Mouse (Mus musculus) neural tube, embryonic 15.5 days (tissue): Measurements from ENCODE around the gene Mief2. TPM values are rescaled to one million over a fixed set of nuclear protein-coding genes. Genes with fewer than 3 reads are reported as not detected.

Experiments used
- ATAC-seq: fragments of 200-750 bp; cut with Nextera tagmentation; 2 replicates; pipeline ENCODE4 v1.8.0; 2017; ENCODE audit warnings: mild to moderate bottlenecking, moderate TSS enrichment, moderate library complexity; ENCODE audit not compliant: low FRiP score
- H3K27ac ChIP-seq: fragments of 300-500 bp; sonication (generic); replicated peaks from 2 replicates; pipeline ENCODE4 v1.5.1; 2015; ENCODE audit warnings: mild to moderate bottlenecking, inconsistent platforms
- H3K27me3 ChIP-seq: fragments of 300-500 bp; sonication (generic); replicated peaks from 2 replicates; pipeline ENCODE4 v1.6.1; 2015; ENCODE audit warnings: inconsistent platforms
- H3K36me3 ChIP-seq: fragments of 300-500 bp; sonication (generic); 2 replicates; pipeline ENCODE4 v1.6.1; 2015; ENCODE audit warnings: inconsistent platforms
- H3K4me1 ChIP-seq: fragments of 300-500 bp; sonication (generic); 2 replicates; pipeline ENCODE4 v1.6.1; 2015; ENCODE audit warnings: inconsistent platforms
- H3K4me2 ChIP-seq: fragments of 300-500 bp; sonication (generic); 2 replicates; pipeline ENCODE4 v1.6.1; 2015; ENCODE audit warnings: inconsistent platforms, mild to moderate bottlenecking, moderate library complexity
- H3K4me3 ChIP-seq: fragments of 300-500 bp; sonication (generic); replicated peaks from 2 replicates; pipeline ENCODE4 v1.5.1; 2015; ENCODE audit warnings: mild to moderate bottlenecking, inconsistent platforms
- H3K9ac ChIP-seq: fragments of 300-500 bp; sonication (generic); replicated peaks from 2 replicates; pipeline ENCODE4 v1.6.1; 2015; ENCODE audit warnings: mild to moderate bottlenecking, inconsistent platforms
- H3K9me3 ChIP-seq: fragments of 300-500 bp; sonication (generic); replicated peaks from 2 replicates; pipeline ENCODE4 v1.6.1; 2016; ENCODE audit warnings: inconsistent platforms
- WGBS: fragments of 180-500 bp; shearing (Covaris S2); methylation state at CpG from one replicate; pipeline ENCODE4 v1.1.7; 2015; ENCODE audit warnings: mixed read lengths; 5-methylcytosine and 5-hydroxymethylcytosine counted together
- polyA plus RNA-seq: library from polyadenylated mRNA; unstranded; fragments of >200 nt; fragmentation: Nextera tagmentation; extraction: Ambion mirVana; gene quantifications from 2 replicates; pipeline ENCODE4 v1.2.1, GENCODE M21; 2015

The Mief2 gene
- 23.1 and 25.3 TPM in 2 replicates for polyA plus RNA-seq

GRCm38 (mm10) chr11:60728260-60728761 lies at the start of gene Mief2:
Gene Mief2, plus strand, starts transcription at chr11:60728398.
- peak; percentile 96 for ATAC-seq

GRCm38 (mm10) chr11:60696165-60696564 lies 32.0 kb upstream of the Mief2 start:
- no peaks in the 10 kb centered on the region for H3K27me3 ChIP-seq
- no peak for ATAC-seq
- H3K9ac ChIP-seq: no peak overlapping the region
- H3K9me3 ChIP-seq: no peaks in the 10 kb centered on the region
- no peak overlapping the region for H3K4me3 ChIP-seq
- no peak overlapping the region for H3K4me2 ChIP-seq
- WGBS: 71% methylated on average over 1 of the region's 1 CpGs
- no peaks in the 10 kb centered on the region for H3K36me3 ChIP-seq
- H3K27ac ChIP-seq: no peak overlapping the region
- H3K4me1 ChIP-seq: peaks cover 23% of the 10 kb centered on the region

More at GRCm38 (mm10) chr11:60728260-60728761, at the start of gene Mief2:
- Histone ChIP-seq H3K4me3 (peak within 1 kb of the TSS; percentile 85), H3K36me3 (peaks cover 47% of the 10 kb centered on the region), H3K4me2 (peak within 1 kb of the TSS; percentile 85), H3K27me3 (no peaks in the 10 kb centered on the region), H3K9me3 (no peaks in the 10 kb centered on the region), H3K9ac (peak within 1 kb of the TSS; percentile 84), H3K4me1 (peaks cover 41% of the 10 kb centered on the region), H3K27ac (peak within 1 kb of the TSS; percentile 92)
- under 1% methylated on average over 44 of the region's 44 CpGs for WGBS

GRCm38 (mm10) chr11:60697561-60697960 lies 30.6 kb upstream of the Mief2 start:
- no peak overlapping the region for H3K4me3 ChIP-seq
- ATAC-seq: no peak
- H3K27me3 ChIP-seq: no peaks in the 10 kb centered on the region
- H3K4me1 ChIP-seq: peaks cover 37% of the 10 kb centered on the region
- no peaks in the 10 kb centered on the region for H3K36me3 ChIP-seq
- H3K9me3 ChIP-seq: no peaks in the 10 kb centered on the region
- WGBS: 80% methylated on average over 2 of the region's 2 CpGs
- no peak overlapping the region for H3K4me2 ChIP-seq
- H3K9ac ChIP-seq: no peak overlapping the region
- no peak overlapping the region for H3K27ac ChIP-seq

- WGBS: 2% methylated on average over 22 of the region's 22 CpGs
- Histone ChIP-seq H3K9ac (peak overlapping the region; percentile 47), H3K4me3 (peak overlapping the region; percentile 64), H3K27me3 (no peaks in the 10 kb centered on the region), H3K27ac (peak overlapping the region; percentile 90), H3K9me3 (no peaks in the 10 kb centered on the region), H3K36me3 (no peaks in the 10 kb centered on the region), H3K4me1 (peaks cover 51% of the 10 kb centered on the region), H3K4me2 (peak overlapping the region; percentile 81)
- ATAC-seq: peak; percentile 40; the same call in 1 of the 2 replicates
Observed at GRCm38 (mm10) chr11:60698806-60699523, 29.2 kb upstream of the Mief2 start.

- H3K27ac ChIP-seq: peak within 1 kb of the TSS; percentile 90
- H3K9me3 ChIP-seq: no peaks in the 10 kb centered on the region
- H3K4me1 ChIP-seq: peaks cover 51% of the 10 kb centered on the region
- under 1% methylated on average over 60 of the region's 73 CpGs for WGBS
- peak; percentile 93 for ATAC-seq
- no peaks in the 10 kb centered on the region; the same call in 1 of the 2 replicates for H3K36me3 ChIP-seq
- H3K4me2 ChIP-seq: peak within 1 kb of the TSS; percentile 81
- peak within 1 kb of the TSS; percentile 76 for H3K9ac ChIP-seq
- no peaks in the 10 kb centered on the region for H3K27me3 ChIP-seq
- peak within 1 kb of the TSS; percentile 64 for H3K4me3 ChIP-seq
Observed at GRCm38 (mm10) chr11:60699524-60700075, 28.6 kb upstream of the Mief2 start, which contains the start of gene Llgl1. Gene Llgl1, plus strand, starts transcription at chr11:60699723.

- WGBS: 24% methylated on average over 12 of the region's 12 CpGs
- ATAC-seq: no peak
- H3K9me3 ChIP-seq: no peaks in the 10 kb centered on the region
- no peaks in the 10 kb centered on the region for H3K27me3 ChIP-seq
- peak overlapping the region; percentile 90 for H3K27ac ChIP-seq
- peak overlapping the region; percentile 76 for H3K9ac ChIP-seq
- H3K4me2 ChIP-seq: peak overlapping the region; percentile 81
- H3K4me1 ChIP-seq: peaks cover 56% of the 10 kb centered on the region
- peaks cover 8% of the 10 kb centered on the region for H3K36me3 ChIP-seq
- H3K4me3 ChIP-seq: peak overlapping the region; percentile 64
Observed at GRCm38 (mm10) chr11:60700320-60701185, 27.6 kb upstream of the Mief2 start.

- Histone ChIP-seq H3K27ac (no peak overlapping the region), H3K9ac (no peak overlapping the region), H3K4me2 (peak overlapping the region; percentile 81; the same call in 1 of the 2 replicates), H3K9me3 (no peaks in the 10 kb centered on the region), H3K36me3 (peaks cover 19% of the 10 kb centered on the region), H3K27me3 (no peaks in the 10 kb centered on the region), H3K4me1 (peaks cover 56% of the 10 kb centered on the region), H3K4me3 (no peak overlapping the region)
- 70% methylated on average over 4 of the region's 4 CpGs for WGBS
- no peak for ATAC-seq
Observed at GRCm38 (mm10) chr11:60701611-60702010, 26.6 kb upstream of the Mief2 start.

- Histone ChIP-seq H3K4me1 (peaks cover 56% of the 10 kb centered on the region), H3K4me2 (no peak overlapping the region; the same call in 1 of the 2 replicates), H3K9ac (no peak overlapping the region), H3K4me3 (no peak overlapping the region), H3K9me3 (no peaks in the 10 kb centered on the region), H3K27me3 (no peaks in the 10 kb centered on the region), H3K27ac (no peak overlapping the region), H3K36me3 (peaks cover 34% of the 10 kb centered on the region)
- no peak for ATAC-seq
- WGBS: 16% methylated on average over 4 of the region's 4 CpGs
Observed at GRCm38 (mm10) chr11:60703131-60703530, 25.1 kb upstream of the Mief2 start.

GRCm38 (mm10) chr11:60704023-60704880 lies 23.9 kb upstream of the Mief2 start:
- Histone ChIP-seq H3K36me3 (peaks cover 45% of the 10 kb centered on the region), H3K27me3 (no peaks in the 10 kb centered on the region), H3K4me2 (no peak overlapping the region), H3K4me3 (no peak overlapping the region), H3K9me3 (no peaks in the 10 kb centered on the region), H3K4me1 (peaks cover 45% of the 10 kb centered on the region), H3K27ac (no peak overlapping the region), H3K9ac (no peak overlapping the region)
- WGBS: 92% methylated on average over 19 of the region's 19 CpGs
- no peak for ATAC-seq

GRCm38 (mm10) chr11:60705255-60705654 lies 22.9 kb upstream of the Mief2 start:
- Histone ChIP-seq H3K36me3 (peaks cover 55% of the 10 kb centered on the region), H3K4me3 (no peak overlapping the region), H3K4me1 (peaks cover 42% of the 10 kb centered on the region), H3K27ac (no peak overlapping the region), H3K4me2 (no peak overlapping the region), H3K9me3 (no peaks in the 10 kb centered on the region), H3K27me3 (no peaks in the 10 kb centered on the region), H3K9ac (no peak overlapping the region)
- no peak for ATAC-seq
- WGBS: 96% methylated on average over 3 of the region's 3 CpGs
